Mouse (Mus musculus) cerebellum, adult 18-20 months (tissue): ENCODE data around the gene Ntm.

ENCODE experiments used
- DNase-seq, 2 experiments: peaks; one replicate each; pipeline ENCODE4 v3.0.0; 2021

Gene Ntm

GRCm38 (mm10) chr9:29653678-29654235 lies 309.2 kb downstream of the Ntm start:
- no peak for DNase-seq

DNA sequence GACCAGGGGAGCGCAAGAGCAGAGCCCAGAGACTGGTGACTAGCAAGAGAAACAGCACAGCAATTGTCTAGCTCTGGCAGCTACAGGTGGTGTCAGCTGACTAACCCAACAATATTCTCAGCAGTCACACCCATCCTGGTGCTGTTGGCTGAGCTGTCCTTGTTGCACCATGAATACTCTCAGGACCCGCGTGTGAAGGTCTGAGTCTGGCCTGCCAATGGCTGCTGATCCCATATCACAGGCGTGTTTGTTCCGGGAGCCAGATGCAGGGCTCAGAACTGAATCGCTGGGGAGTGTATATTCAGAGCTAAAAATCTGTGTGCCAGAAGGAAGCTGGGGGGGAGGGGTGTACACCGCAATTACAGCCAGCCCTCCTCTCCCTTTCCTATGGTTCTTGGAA lies 310.1 kb downstream of the Ntm start:
- DNase-seq, result no peak

GRCm38 (mm10) chr9:29651856-29652255 lies 311.1 kb downstream of the Ntm start:
- DNase-seq, result no peak

- no peak for DNase-seq
Measured at GRCm38 (mm10) chr9:29651226-29651625, 311.7 kb downstream of the Ntm start.

GRCm38 (mm10) chr9:29650679-29651078 lies 312.3 kb downstream of the Ntm start:
- DNase-seq, result peak; percentile 54 to 73

DNA sequence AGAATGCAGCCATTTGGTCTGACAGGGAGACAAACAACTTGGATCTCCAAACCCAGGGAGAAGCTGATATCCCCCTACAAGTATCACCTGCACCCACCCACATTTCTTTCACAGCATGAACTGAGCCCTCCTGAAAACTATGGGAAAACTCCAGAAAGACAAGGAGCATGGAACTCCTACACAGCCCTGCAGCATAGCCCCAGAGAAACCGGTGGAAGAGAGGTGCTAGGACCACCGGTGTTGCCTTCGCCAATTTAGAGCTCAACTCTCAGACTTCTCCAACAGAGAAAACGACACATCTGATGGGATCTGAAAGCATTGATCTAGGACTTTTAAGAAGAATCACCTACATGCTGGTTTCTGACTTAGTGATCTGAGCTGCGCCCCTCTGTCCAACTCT lies 312.7 kb downstream of the Ntm start:
- DNase-seq, result no peak

DNA sequence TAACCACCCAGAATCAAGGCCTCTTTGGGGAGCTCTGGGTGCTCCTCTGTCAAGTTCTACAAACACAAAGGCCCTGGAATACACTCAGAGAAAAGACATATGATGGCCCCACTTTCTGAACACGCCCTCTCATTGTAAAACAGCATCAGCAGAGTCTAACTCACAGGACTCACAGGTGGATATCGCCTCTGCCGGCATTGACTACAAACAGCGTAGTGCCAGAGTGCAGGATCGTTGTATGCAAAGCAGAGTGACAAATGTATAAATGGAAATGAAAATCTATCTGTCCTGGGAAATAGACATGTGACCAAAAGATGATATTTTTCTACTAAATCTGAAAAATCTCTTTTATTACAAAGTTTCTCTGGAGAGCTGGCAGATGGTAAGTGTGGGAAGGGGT lies 314.7 kb downstream of the Ntm start:
- DNase-seq, result no peak

DNA sequence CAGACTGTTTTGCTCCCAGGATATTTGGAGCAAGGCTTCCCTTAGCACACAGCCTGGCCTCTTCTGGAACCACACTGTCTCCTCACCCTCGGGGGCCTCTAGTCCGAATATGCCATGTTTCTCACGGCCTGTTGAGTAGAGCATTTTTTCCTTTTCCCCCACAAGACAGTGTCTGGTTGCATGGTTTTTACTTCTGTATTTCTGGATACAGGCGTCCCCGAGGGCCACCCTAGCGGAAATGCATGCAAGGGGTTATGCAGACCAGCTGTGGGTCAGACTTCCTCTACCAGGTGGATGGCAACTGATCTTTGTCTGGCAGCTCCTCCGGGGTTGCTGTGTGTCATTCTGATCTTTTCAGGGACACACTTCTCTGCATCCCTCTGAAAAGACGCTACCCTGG lies 315.2 kb downstream of the Ntm start:
- DNase-seq, result peak in 1 of 2 experiments; percentile 15

DNA sequence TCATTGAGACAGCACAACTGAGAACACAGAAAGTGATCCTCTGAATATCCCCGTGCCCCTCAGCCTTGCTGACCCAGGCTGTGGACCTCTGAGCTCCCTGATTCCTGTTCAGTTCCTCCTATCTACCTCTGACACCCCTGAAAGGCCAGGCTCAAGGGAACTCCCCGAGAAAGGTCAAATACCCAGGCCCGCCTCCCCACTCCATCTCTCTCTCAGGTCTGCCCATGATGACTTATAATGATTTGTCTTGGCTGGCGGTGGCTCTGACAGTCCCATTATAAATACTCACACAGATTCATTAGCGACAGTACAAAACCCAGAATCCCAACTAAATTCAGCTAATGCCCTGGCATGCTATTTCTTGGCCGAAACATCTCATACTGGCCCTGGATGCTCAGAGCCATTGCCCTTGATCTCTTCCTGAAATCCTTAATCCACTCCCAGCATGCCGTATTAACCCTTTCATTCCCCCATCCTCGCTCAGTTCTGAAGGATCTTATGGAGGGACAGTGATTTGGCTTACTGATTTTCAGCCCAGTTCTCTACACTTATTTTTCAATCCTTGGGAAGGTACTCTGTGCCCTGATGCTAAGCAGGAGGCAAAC lies 317.0 kb downstream of the Ntm start:
- peak in 1 of 2 experiments; percentile 18 for DNase-seq

DNA sequence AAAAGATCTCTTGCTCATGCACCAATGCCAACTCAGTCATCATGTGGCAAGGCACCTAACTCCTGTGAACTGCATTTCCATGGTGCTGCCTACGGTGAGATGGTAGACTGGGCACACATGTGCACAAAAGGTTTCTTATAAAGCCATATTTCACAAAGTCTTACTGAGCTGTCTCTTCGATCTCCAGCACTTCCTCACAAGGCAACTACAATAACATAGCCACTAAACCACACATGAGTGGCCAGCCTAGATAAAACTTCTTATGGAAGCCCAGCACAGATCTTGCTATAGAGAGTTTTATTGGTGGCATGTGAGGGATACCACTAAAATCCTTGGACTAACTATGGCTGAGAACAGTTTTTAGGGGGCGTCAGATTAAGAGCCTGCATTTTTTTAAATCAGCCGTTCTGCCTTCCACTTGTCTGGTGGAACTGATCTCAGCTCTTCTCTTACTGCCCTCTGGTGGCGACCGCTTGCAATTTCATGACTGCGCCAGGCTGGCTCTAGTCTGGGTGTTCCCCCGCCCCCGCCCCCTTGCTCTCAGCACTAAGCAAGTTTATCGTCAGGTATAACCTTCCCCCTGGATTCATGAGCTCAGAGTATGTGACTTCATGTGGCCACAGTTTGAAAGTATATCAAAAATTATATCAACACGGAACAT lies 319.8 kb downstream of the Ntm start:
- peak; percentile 91 to 92 for DNase-seq

DNA sequence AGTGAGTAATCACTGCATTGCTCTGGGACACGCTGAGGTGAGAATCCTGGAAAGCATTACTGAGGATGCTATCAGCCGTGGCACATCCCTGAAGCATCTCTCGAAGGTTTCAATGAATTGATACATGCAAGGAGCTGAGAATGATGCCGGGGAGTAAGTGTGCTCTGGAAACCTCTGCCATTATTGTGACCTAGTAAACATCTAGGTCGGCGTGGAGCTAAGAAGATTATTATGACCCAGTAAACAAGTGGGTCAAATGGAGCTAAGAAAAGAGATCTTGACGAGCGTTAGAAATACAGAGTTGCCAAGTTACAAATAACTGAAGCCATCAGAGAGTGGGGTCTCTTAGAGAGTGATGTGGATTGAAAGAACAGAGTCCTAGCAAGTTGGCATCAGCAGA lies 325.6 kb downstream of the Ntm start:
- no peak for DNase-seq

- no peak for DNase-seq
Measured at GRCm38 (mm10) chr9:29617181-29617580, 345.8 kb downstream of the Ntm start.

- DNase-seq, result no peak
Measured at GRCm38 (mm10) chr9:29612020-29612612, 350.8 kb downstream of the Ntm start.

DNA sequence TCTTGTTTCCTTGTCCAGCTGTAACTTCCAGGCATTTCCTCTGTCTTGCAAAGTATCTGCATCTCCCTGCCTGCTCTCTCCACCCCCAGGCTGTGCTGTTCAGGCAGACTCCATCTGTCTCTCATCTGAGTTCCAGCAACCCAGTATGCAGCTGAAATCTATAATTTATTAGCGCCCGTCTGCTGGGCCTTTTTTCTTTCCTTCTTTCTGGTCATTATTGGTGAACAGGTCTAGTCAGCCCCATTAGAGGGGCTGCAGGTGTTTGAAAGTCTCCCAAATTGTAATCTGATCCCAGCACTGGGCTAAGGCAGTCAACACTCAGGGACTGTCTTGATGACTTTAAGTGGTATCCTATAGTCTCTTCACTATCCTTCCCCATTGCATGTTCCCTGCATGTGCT lies 352.1 kb downstream of the Ntm start:
- peak; percentile 34 to 48 for DNase-seq

DNA sequence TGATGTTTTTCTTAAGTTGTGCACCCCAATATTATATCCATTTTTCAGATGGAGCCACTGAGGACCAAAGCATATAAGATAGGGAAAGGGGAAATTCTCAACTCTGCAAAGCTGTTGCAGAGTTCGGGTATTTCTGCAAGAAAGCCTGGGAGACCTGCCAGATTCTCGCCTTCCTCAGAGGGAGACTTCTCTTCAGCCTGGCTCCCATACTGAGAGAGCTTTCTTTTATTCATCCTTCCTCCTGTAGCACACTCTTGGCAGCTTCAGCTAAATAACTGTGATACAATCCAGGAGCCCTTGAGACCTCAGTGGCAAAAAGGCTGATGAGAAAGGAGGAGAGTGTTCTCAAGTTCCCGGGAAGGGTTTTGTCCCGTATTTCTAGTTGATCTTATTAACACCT lies 365.3 kb downstream of the Ntm start:
- DNase-seq, result no peak

GRCm38 (mm10) chr9:29595321-29595720 lies 367.6 kb downstream of the Ntm start:
- DNase-seq, result peak; percentile 54 to 69

GRCm38 (mm10) chr9:29594537-29595294 lies 368.2 kb downstream of the Ntm start:
- DNase-seq, result peak; percentile 70 to 73

- DNase-seq, result no peak
Measured at GRCm38 (mm10) chr9:29587376-29587775, 375.6 kb downstream of the Ntm start.

GRCm38 (mm10) chr9:29586381-29586770 lies 376.6 kb downstream of the Ntm start:
- DNase-seq, result no peak

- peak; percentile 85 to 86 for DNase-seq
Measured at GRCm38 (mm10) chr9:29585746-29586380, 377.1 kb downstream of the Ntm start.

DNA sequence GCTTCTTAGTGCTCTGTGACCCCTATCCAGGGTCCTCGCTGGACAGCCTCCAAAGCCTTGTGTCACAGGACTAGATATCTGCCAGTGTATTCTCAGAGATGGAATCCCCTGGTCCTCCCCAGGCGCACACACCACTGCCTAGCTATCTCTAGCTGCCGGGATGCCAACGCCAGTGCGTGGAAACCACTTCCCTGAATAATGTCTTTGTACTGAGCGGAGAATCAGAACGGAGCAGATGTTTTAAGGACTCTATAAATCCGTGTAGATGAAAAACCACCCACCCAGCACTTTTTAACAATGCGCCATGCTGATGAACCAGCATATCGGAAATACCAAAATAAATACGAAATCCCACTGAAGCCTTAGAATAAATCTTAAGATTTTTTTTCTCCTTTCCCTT lies 384.7 kb downstream of the Ntm start:
- no peak for DNase-seq

DNA sequence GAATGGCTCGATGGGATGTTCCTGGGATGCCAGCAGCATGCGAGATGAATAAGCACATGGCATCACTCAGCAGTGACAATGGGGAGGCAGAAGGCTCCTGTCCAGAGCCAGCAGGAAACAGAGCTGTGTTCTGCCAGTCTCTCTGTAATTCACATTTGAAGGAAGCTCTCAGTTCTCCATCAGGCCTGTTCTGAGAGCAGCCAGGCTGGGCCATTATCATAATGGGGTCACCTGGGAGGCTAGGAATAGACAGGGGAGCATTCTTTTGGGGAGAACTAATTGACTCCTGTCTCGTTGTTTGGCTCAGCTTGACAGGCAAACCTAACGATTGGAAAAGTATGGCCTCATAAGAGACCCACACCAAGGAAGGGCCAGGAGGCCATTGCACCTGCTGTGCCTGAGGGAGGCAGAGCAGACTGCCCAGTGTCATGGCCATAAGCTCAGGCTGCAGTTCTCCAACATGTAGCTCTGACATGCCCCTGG lies 386.8 kb downstream of the Ntm start:
- peak; percentile 86 to 93 for DNase-seq

- peak; percentile 73 to 76 for DNase-seq
Measured at GRCm38 (mm10) chr9:29574548-29574947, 388.4 kb downstream of the Ntm start.
